Mouse (Mus musculus) myocyte (in vitro differentiated cells): ENCODE data around the gene Tmem117. TPM values are rescaled to one million over a fixed set of nuclear protein-coding genes. Genes with fewer than 3 reads are reported as not detected.
A peak's percentile ranks its signal among the peaks of the same experiment; 100 is the strongest.

ENCODE experiments used
- H3K27me3 ChIP-seq: one replicate; pipeline ENCODE4 v1.6.1; 2011; ENCODE audit not compliant: control insufficient read depth, insufficient read depth, insufficient read length
- H3K36me3 ChIP-seq: one replicate; pipeline ENCODE4 v1.6.1; 2011; ENCODE audit not compliant: control insufficient read depth, insufficient read depth
- H3K4me2 ChIP-seq: one replicate; pipeline ENCODE4 v1.6.1; 2011; ENCODE audit warnings: low read depth, control low read depth
- H3K4me3 ChIP-seq: one replicate; pipeline ENCODE4 v1.5.1; 2011; ENCODE audit warnings: mild to moderate bottlenecking, control low read depth, moderate library complexity
- H3K79me2 ChIP-seq: one replicate; pipeline ENCODE4 v1.6.1; 2011; ENCODE audit not compliant: control insufficient read depth, insufficient read depth
- H3ac ChIP-seq: one replicate; pipeline ENCODE4 v1.6.1; 2011; ENCODE audit not compliant: control insufficient read depth, insufficient read length
- CEBPB ChIP-seq: IDR thresholded peaks from 2 replicates; pipeline ENCODE4 v1.6.1; 2011; ENCODE audit warnings: mild to moderate bottlenecking, moderate library complexity; ENCODE audit not compliant: poor library complexity, insufficient read depth, severe bottlenecking
- E2F4 ChIP-seq: IDR thresholded peaks from one replicate; pipeline ENCODE4 v1.6.1; 2011; ENCODE audit warnings: mild to moderate bottlenecking, control low read depth, moderate library complexity; ENCODE audit not compliant: insufficient read depth
- MAX ChIP-seq: IDR thresholded peaks from one replicate; pipeline ENCODE4 v1.6.1; 2011; ENCODE audit warnings: low read depth, mild to moderate bottlenecking, control low read depth
- MYOD1 ChIP-seq, 3 experiments: IDR thresholded peaks; one replicate each; pipeline ENCODE4 v1.6.1; 2011; ENCODE audit warnings: control low read depth in 2 of 3, low read depth in 2 of 3, mild to moderate bottlenecking in 2 of 3, moderate library complexity in 1 of 3; ENCODE audit not compliant: insufficient read length in 2 of 3, control insufficient read depth in 1 of 3
- MYOG ChIP-seq, 3 experiments: IDR thresholded peaks; one replicate each; pipeline ENCODE4 v1.6.1; 2011; ENCODE audit warnings: control low read depth in 2 of 3, low read depth in 2 of 3, mild to moderate bottlenecking in 2 of 3; ENCODE audit not compliant: insufficient read length in 2 of 3, control insufficient read depth in 1 of 3, insufficient read depth in 1 of 3
- POLR2A ChIP-seq: IDR thresholded peaks from one replicate; pipeline ENCODE4 v1.6.1; 2011; ENCODE audit warnings: low read depth, mild to moderate bottlenecking, control low read depth, moderate library complexity; ENCODE audit not compliant: insufficient read length
- POLR2AphosphoS2 ChIP-seq: IDR thresholded peaks from one replicate; pipeline ENCODE4 v1.6.1; 2011; ENCODE audit warnings: low read depth, control low read depth; ENCODE audit not compliant: insufficient read length
- REST ChIP-seq: IDR thresholded peaks from one replicate; pipeline ENCODE4 v1.6.1; 2011; ENCODE audit warnings: mild to moderate bottlenecking, control low read depth, moderate library complexity; ENCODE audit not compliant: insufficient read depth, insufficient read length
- SRF ChIP-seq: IDR thresholded peaks from one replicate; pipeline ENCODE4 v1.6.1; 2011; ENCODE audit warnings: low read depth; ENCODE audit not compliant: control insufficient read depth, insufficient read length
- TCF12 ChIP-seq: IDR thresholded peaks from one replicate; pipeline ENCODE4 v1.6.1; 2011; ENCODE audit warnings: mild to moderate bottlenecking, control low read depth; ENCODE audit not compliant: poor library complexity, insufficient read depth, severe bottlenecking
- TCF3 ChIP-seq: IDR thresholded peaks from one replicate; pipeline ENCODE4 v1.6.1; 2011; ENCODE audit warnings: low read depth, control low read depth; ENCODE audit not compliant: insufficient read length
- USF1 ChIP-seq: IDR thresholded peaks from one replicate; pipeline ENCODE4 v1.6.1; 2011; ENCODE audit warnings: low read depth, mild to moderate bottlenecking, control low read depth, moderate library complexity
- polyA plus RNA-seq: library from polyadenylated mRNA; unstranded; fragments of >200 nt; fragmentation: generic; extraction: Trizol; gene quantifications from one replicate; pipeline ENCODE4 v1.2.1, GENCODE M21; 2012; ENCODE audit warnings: missing spikeins

Tmem117 gene
- 0.37 TPM for polyA plus RNA-seq

DNA sequence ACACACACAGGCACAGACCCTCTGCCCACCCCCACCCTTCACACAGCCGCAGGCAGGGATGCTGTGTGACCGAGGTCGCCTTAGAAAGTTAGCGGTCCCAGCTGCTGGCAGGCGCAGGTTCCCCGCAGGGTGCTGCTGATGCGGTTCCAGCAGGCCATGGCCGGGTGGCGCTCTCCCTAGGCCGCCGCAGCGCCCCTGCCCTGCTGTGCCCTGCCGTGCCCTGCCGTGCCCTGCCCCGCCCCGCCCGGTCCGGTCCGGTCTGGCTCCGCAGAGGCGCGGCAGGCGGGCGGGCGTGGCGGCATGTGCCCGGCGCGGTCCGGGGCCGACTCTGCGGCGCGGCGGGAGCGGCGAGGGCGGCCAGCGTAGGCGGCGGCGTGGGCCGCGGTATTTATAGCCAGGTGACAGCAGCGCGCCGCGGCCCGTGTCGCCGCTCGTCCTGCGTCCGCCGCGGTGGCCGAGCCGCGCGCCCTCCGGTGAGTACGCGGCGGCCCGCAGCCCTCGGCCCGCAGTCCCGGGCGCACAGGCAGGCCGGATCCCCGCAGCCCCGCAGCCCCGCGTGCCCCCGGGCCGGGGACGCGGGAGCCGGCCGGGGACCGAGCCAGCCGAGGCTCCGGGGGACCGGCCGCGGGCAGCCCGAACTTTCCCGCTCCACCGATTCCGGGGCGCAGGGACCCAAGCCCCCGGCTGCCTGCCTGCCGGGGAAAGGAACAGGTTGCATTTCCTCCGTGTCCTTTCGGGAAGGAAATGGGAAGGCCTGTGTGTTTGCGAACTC, at the start of gene Tmem117:
Gene Tmem117 (plus strand): TSS at position 403 of the 772 bp plus-strand sequence.
- no peak within 1 kb of the TSS for H3ac ChIP-seq
- H3K4me3 ChIP-seq = no peak within 1 kb of the TSS
- peaks cover 15% of the 10 kb centered on the region for H3K27me3 ChIP-seq
- H3K36me3 ChIP-seq = no peaks in the 10 kb centered on the region
- H3K4me2 ChIP-seq = peak within 1 kb of the TSS; percentile 44
- TF ChIP-seq TCF3 (no peak), MYOG (IDR thresholded peaks at IDR 0.05; ENCODE audit: control insufficient read depth in 1 of 3, insufficient read depth in 1 of 3, insufficient read length in 2 of 3, low read depth in 2 of 3) (peak in 1 of 3 experiments; percentile 5), REST (no peak), POLR2A (no peak)
- no peaks in the 10 kb centered on the region for H3K79me2 ChIP-seq

DNA sequence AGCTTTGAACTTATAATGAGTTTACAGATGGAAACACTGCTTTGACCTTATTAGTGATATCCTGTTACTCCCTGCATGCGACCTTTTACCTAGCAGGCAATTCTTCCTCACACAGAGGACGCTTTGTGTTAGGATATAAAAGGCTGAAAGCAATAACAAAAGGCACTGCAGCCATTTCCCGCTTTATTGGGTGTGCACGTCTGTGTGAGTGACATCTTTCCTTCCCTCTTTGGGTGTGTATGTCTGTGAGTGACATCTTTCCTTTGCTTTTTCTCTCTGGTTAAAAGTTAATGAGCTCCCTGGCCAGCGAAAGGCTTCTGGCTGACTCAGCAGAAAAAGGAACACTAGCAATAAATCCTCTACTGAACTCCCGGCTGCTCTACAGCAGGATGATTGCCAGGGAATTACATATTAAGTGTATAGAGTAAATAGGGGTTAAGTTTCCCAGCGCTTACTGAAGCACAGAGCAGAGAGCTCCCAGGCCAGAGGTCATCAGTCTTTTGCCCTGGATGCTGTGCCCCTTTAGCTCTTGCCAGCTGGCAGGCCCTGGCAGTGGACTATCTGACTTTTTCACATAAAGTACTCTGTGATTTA, 46.9 kb upstream of the Tmem117 start:
- TF ChIP-seq MYOG (IDR thresholded peaks at IDR 0.05; ENCODE audit: control insufficient read depth in 1 of 3, insufficient read depth in 1 of 3, insufficient read length in 2 of 3, low read depth in 2 of 3) (no peak), MYOD1 (IDR thresholded peaks at IDR 0.05; ENCODE audit: control insufficient read depth in 1 of 3, insufficient read length in 2 of 3, low read depth in 2 of 3) (no peak), MAX (no peak), SRF (no peak), TCF12 (no peak), CEBPB (no peak), TCF3 (no peak), POLR2AphosphoS2 (no peak), USF1 (no peak), REST (no peak), E2F4 (no peak), POLR2A (no peak)
- H3K79me2 ChIP-seq = peaks cover 13% of the 10 kb centered on the region
- H3K4me3 ChIP-seq = no peak overlapping the region
- no peak overlapping the region for H3K4me2 ChIP-seq
- H3K36me3 ChIP-seq = peaks cover 89% of the 10 kb centered on the region
- H3ac ChIP-seq = no peak overlapping the region
- no peaks in the 10 kb centered on the region for H3K27me3 ChIP-seq

DNA sequence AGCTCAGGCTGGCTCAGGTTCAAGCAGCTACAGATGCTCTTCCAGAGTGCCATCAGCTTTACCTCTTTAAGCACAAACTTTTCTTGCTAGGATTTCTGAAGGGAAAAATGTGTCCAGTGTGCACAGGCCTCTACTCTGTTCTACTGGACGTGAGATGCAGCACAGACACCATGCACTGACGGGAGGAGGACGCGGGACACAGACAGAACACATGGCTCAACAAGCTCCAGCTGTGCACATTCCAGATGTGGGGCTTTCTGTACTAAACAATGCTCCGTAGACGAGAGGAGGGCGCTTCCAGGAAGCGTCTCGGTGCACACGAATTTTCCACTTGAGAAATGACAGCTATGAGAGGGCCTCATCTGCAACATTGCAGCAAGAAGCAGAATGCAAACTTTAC, 45.9 kb upstream of the Tmem117 start:
- Histone ChIP-seq H3K27me3 (no peaks in the 10 kb centered on the region), H3K36me3 (peaks cover 79% of the 10 kb centered on the region), H3K4me2 (no peak overlapping the region), H3K79me2 (peaks cover 24% of the 10 kb centered on the region), H3ac (no peak overlapping the region), H3K4me3 (no peak overlapping the region)
- TF ChIP-seq TCF3 (no peak), MAX (no peak), POLR2A (no peak), CEBPB (no peak), USF1 (no peak), POLR2AphosphoS2 (no peak)

DNA sequence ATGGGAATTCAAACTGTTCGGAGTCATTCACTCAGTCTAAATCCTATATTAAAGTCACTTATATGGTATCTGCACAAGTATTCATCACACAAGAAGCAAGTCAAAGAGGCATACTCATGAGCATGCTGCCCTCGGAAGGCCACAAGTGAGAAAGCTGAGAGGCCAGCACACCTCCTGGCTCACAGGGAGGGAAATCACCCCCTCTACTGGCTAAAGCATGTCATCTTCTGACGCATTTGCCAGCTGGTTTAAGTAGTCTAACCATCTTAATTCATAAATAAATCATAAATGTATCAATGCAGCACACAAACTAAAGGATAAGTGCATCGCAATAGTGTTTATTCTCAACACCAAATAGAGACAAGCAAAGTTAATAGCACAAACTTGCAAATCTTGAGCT, 44.3 kb upstream of the Tmem117 start:
- Histone ChIP-seq H3K4me2 (no peak overlapping the region), H3K27me3 (no peaks in the 10 kb centered on the region), H3K79me2 (peaks cover 36% of the 10 kb centered on the region), H3K4me3 (no peak overlapping the region), H3K36me3 (peaks cover 64% of the 10 kb centered on the region), H3ac (no peak overlapping the region)
- TF ChIP-seq MAX = no peak
- TF ChIP-seq MYOG (IDR thresholded peaks at IDR 0.05; ENCODE audit: control insufficient read depth in 1 of 3, insufficient read depth in 1 of 3, insufficient read length in 2 of 3, low read depth in 2 of 3) = no peak
- TF ChIP-seq SRF = no peak
- no peak for TF ChIP-seq TCF12
- TF ChIP-seq POLR2A = no peak
- no peak for TF ChIP-seq USF1
- TF ChIP-seq MYOD1 (IDR thresholded peaks at IDR 0.05; ENCODE audit: control insufficient read depth in 1 of 3, insufficient read length in 2 of 3, low read depth in 2 of 3) = no peak
- no peak for TF ChIP-seq POLR2AphosphoS2

DNA sequence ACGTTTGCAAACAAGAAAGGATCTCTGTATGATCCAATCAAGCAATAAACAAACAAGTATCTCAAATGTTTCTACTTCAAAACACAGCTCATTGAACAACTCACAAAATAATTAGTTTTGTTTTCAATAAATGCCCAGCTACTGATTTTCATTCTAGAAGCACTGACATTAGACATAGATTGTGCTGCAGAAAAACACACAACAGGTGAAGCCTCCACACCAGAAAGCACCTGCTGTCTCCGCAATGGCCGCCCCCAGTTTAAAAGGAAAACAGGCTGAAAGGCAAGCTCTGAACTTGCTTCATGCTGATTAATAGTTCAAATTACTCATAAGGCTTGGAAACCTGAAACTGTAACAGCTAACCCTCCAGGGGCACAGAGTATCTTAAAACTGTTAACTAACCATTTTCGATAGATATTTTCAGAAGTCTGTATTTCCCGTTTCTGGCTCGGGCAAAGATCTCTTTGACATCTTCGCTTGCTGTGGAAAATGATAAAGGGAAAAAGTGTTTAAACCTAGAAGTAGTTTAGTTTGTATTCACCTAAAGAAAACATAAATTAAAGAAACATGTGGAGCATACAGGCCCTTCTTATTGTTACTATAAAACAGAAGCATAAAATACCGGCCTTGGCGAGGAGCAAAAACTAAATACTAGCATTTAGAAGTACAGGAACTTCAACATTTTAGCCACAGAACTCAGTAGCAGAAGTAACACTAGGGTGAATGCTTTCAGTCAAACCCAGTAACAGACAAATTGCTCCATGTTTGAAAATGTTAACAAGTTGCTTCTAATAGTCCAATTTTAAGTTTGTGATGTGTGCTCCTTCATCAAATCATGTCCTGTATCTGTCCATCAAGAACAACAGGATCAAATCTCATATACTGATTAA, 41.0 kb upstream of the Tmem117 start:
- H3K27me3 ChIP-seq = no peaks in the 10 kb centered on the region
- no peak for TF ChIP-seq MAX
- peak in 1 of 3 experiments; percentile 57 for TF ChIP-seq MYOD1 (IDR thresholded peaks at IDR 0.05; ENCODE audit: control insufficient read depth in 1 of 3, insufficient read length in 2 of 3, low read depth in 2 of 3)
- H3K4me2 ChIP-seq = peak overlapping the region; percentile 83
- H3ac ChIP-seq = no peak overlapping the region
- H3K4me3 ChIP-seq = peak overlapping the region; percentile 53
- H3K36me3 ChIP-seq = peaks cover 33% of the 10 kb centered on the region
- peaks cover 36% of the 10 kb centered on the region for H3K79me2 ChIP-seq
